Mouse (Mus musculus): ENCODE measurements around the gene Gpr4. TPM values are rescaled to one million over a fixed set of nuclear protein-coding genes. Genes with fewer than 3 reads are reported as not detected.

The Gpr4 gene
- total and polyA plus RNA-seq, 3 experiments = 0.15 to 0.19 TPM; not detected in 1

DNA sequence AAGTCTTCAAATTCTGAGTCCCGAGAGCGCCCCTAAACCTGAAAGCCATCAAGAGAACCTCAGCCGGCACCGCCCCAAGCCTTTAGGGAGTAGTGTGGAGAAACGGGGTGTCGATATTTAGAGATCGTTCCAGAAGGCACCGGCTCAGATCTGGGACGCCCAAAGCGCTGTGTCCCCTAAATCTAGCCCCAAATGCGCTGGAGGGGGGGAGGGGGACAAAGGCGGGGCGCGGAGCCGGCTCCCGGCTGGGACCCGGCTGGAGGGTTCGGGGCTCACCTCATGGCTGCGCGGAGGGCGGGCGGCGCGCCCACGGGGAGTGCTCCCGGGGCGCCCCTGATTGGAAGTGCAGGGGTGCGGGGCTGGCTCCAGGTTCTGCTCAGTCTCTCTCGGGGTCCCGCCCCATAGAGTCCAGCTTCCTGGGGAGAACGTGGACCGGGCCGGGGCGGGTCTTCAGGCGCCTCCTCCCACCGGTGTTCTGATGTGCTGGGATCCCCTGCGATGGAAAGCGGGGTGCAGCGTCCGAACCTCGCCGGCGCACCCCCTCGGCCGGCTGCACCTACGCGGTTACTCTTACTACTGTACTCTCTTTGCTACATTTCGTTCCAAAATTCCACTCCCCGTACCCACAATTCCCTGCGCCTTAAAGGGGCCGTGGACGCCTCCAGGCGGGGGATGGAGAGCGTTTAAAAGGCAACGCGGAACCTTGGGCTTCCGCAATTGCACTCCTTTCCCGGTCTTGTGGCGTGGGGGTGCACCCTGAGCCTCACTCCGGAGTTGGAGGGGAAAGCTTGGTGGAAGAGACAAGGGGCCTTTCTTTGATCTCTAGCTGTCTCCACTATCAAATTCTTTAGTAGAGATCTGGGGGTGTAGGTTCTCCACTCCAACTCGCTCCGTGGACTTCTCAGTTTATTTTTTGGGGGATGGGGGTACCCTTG is 59.2 kb downstream of the Gpr4 start, which contains the start of gene Vasp (continued):
- TF ChIP-seq ELF1 (IDR thresholded peaks at IDR 0.05; ENCODE audit: low read depth, low read length) (peak; percentile 81), KAT2A (conservative IDR thresholded peaks at IDR 0.05; ENCODE audit: low read depth, low read length) (peak; percentile 59; the same call in 1 of the 2 replicates), TAL1 (IDR thresholded peaks at IDR 0.05; ENCODE audit: low read length) (no peak), ETS1 (IDR thresholded peaks at IDR 0.05; ENCODE audit: low read depth, low read length) (peak; percentile 52), MXI1 (IDR thresholded peaks at IDR 0.05; ENCODE audit: low read depth, low read length) (peak; percentile 74)

GRCm38 (mm10) chr7:19272173-19272764 is 59.9 kb downstream of the Gpr4 start:
- Histone ChIP-seq H3K4me1 (ENCODE audit: control insufficient read depth in 1 of 2, insufficient read depth in 2 of 2, low read length in 2 of 2) (peaks cover 0 to 16% of the 10 kb centered on the region in 2 experiments; a peak in 3 of 4 replicates), H3K36me3 (ENCODE audit: control insufficient read depth in 1 of 2, insufficient read depth in 2 of 2, low read length in 2 of 2) (peaks cover 0 to 8% of the 10 kb centered on the region in 2 experiments; a peak in 2 of 4 replicates), H3K27ac (ENCODE audit: control insufficient read depth, low read depth, low read length) (peak overlapping the region; percentile 99), H3K27me3 (ENCODE audit: control insufficient read depth in 1 of 2, insufficient read depth in 2 of 2, low read length in 2 of 2) (no peaks in the 10 kb centered on the region), H3K9ac (ENCODE audit: control insufficient read depth, low read depth, low read length, poor library complexity, severe bottlenecking) (peak overlapping the region; percentile 89), H3K79me2 (ENCODE audit: control insufficient read depth, insufficient read depth, low read length, poor library complexity) (peaks cover 35% of the 10 kb centered on the region), H3K9me3 (replicated peaks; ENCODE audit: insufficient read depth, low read length) (no peaks in the 10 kb centered on the region), H3K4me3 (ENCODE audit: control insufficient read depth in 1 of 2, insufficient read depth in 1 of 2, low read depth in 2 of 2, low read length in 2 of 2) (peak overlapping the region; percentile 94 to 96)
- peak; percentile 92 for DNase-seq (ENCODE audit: low read depth, low spot score)
- TF ChIP-seq NRF1 (IDR thresholded peaks at IDR 0.05; ENCODE audit: insufficient read depth, low read depth, low read length, poor library complexity, severe bottlenecking) (no peak), POLR2A (IDR thresholded peaks at IDR 0.05; ENCODE audit: control insufficient read depth in 1 of 2, insufficient read depth in 1 of 2, low read depth in 1 of 2, low read length in 2 of 2, poor library complexity in 1 of 2) (no peak), MXI1 (IDR thresholded peaks at IDR 0.05; ENCODE audit: low read depth, low read length) (peak; percentile 73), MYC (IDR thresholded peaks at IDR 0.05; ENCODE audit: low read depth, low read length) (0 out of 2 replicates have a peak, but pooled peaks have one; percentile 65), ELF1 (IDR thresholded peaks at IDR 0.05; ENCODE audit: low read depth, low read length) (peak; percentile 19; the same call in 1 of the 2 replicates), ZMIZ1 (IDR thresholded peaks at IDR 0.05; ENCODE audit: low read depth, low read length) (0 out of 2 replicates have a peak, but pooled peaks have one; percentile 39), EP300 (IDR thresholded peaks at IDR 0.05; ENCODE audit: low read depth in 1 of 2, low read length in 2 of 2) (peak in 1 of 2 experiments; percentile 39; a peak in 2 of 4 replicates), MAFK (IDR thresholded peaks at IDR 0.05; ENCODE audit: borderline replicate concordance, low read depth, low read length) (no peak), ETS1 (IDR thresholded peaks at IDR 0.05; ENCODE audit: low read depth, low read length) (peak; percentile 5; the same call in 1 of the 2 replicates), CTCF (IDR thresholded peaks at IDR 0.05 in 2 of 3, conservative IDR thresholded peaks at IDR 0.05 in 1 of 3; ENCODE audit: control insufficient read depth in 1 of 3, insufficient read depth in 1 of 3, low read depth in 2 of 3, low read length in 3 of 3, poor library complexity in 1 of 3, severe bottlenecking in 1 of 3) (no peak), CHD2 (IDR thresholded peaks at IDR 0.05; ENCODE audit: low read length) (peak; percentile 40), POLR2AphosphoS2 (IDR thresholded peaks at IDR 0.05; ENCODE audit: low read length) (no peak), SMC3 (IDR thresholded peaks at IDR 0.05; ENCODE audit: low read depth, low read length) (peak; percentile 4; the same call in 1 of the 2 replicates), GATA1 (IDR thresholded peaks at IDR 0.05; ENCODE audit: low read depth, low read length) (no peak), ZNF384 (IDR thresholded peaks at IDR 0.05; ENCODE audit: low read depth, low read length) (no peak), POLR2AphosphoS5 (IDR thresholded peaks at IDR 0.05; ENCODE audit: borderline replicate concordance, low read depth, low read length) (no peak), ZKSCAN1 (IDR thresholded peaks at IDR 0.05; ENCODE audit: low read depth, low read length) (no peak), USF1 (IDR thresholded peaks at IDR 0.05; ENCODE audit: low read depth, low read length) (no peak), MEF2A (IDR thresholded peaks at IDR 0.05; ENCODE audit: extremely low read depth, insufficient replicate concordance, low read depth, low read length, poor library complexity, severe bottlenecking) (no peak), RCOR1 (IDR thresholded peaks at IDR 0.05; ENCODE audit: low read depth, low read length) (no peak), GABPA (IDR thresholded peaks at IDR 0.05; ENCODE audit: low read depth, low read length) (no peak), TBP (IDR thresholded peaks at IDR 0.05; ENCODE audit: low read depth, low read length) (no peak), ZC3H11A (IDR thresholded peaks at IDR 0.05; ENCODE audit: low read depth, low read length) (no peak), TCF12 (IDR thresholded peaks at IDR 0.05; ENCODE audit: low read depth, low read length) (peak; percentile 14; the same call in 1 of the 2 replicates), NELFE (IDR thresholded peaks at IDR 0.05; ENCODE audit: low read depth, low read length) (no peak; the same call in 1 of the 2 replicates), MAX (IDR thresholded peaks at IDR 0.05; ENCODE audit: low read length) (no peak; the same call in 1 of the 2 replicates), BHLHE40 (IDR thresholded peaks at IDR 0.05; ENCODE audit: borderline replicate concordance, low read depth, low read length) (peak; percentile 29; the same call in 1 of the 2 replicates), SIN3A (IDR thresholded peaks at IDR 0.05; ENCODE audit: low read length) (peak; percentile 66; the same call in 1 of the 2 replicates), HCFC1 (IDR thresholded peaks at IDR 0.05; ENCODE audit: low read depth, low read length) (peak; percentile 53; the same call in 1 of the 2 replicates)
